Comparison of ENCODE assay signal across 21 mouse cellular contexts in the genomic region with DNA sequence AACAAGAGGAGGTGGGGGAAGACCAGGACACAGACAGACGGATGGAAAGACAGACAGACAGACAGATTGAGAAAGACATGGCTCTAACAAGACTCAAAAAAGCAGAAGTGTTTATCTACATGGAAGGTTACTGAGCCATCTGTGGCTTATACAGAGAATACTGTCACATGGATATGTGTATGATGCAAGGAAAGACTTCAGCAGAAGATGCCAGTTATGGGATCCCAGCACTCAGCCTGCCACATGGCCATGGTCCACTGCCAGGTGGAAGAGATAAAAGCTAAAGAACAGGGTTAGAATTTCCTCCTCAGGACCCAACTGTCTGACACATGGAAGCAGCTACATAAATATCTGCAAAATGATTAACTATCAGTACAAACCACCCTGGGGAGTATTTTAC.
DNase-seq lines count a peak whose midpoint lies in the region; ATAC-seq and TF ChIP-seq lines count a peak whose summit lies in the region.
"Had no signal": no experiment of that assay in that cellular context is flagged by ENCODE, and none has a peak within 500 bp of the region (broad histone marks: within the 10 kb centered on the region; RNA-seq: fewer than 3 reads in every experiment).

No protein-coding gene starts in this region.

- WGBS in macrophage (ENCODE audit: missing documents) = 0% methylated on average over 1 of the region's 1 CpGs
- WGBS in midbrain, embryonic 16.5 days = 96% methylated on average over 1 of the region's 1 CpGs

- no peak for TF ChIP-seq POLR2A in MEL (IDR thresholded peaks at IDR 0.05; ENCODE audit: control insufficient read depth in 1 of 2, insufficient read depth in 1 of 2, low read depth in 1 of 2, low read length in 2 of 2, poor library complexity in 1 of 2)

- no peaks in the 10 kb centered on the region for H3K27me3 ChIP-seq in MEL (ENCODE audit: control insufficient read depth in 1 of 2, insufficient read depth in 2 of 2, low read length in 2 of 2)
- H3K27me3 ChIP-seq in midbrain, embryonic 16.5 days (ENCODE audit: control insufficient read depth, insufficient read depth, low read depth, low read length) = no peaks in the 10 kb centered on the region
- H3K27me3 ChIP-seq: embryonic facial prominence, embryonic 15.5 days; forebrain, embryonic 12.5 days; hindbrain, embryonic 15.5 days; liver, embryonic 15.5 days had no signal

- intact Hi-C loops in left cerebral cortex, postnatal 14 days (cut with DNase I) = no loop called here

- no peak overlapping the region for H3K9ac ChIP-seq in MEL (ENCODE audit: control insufficient read depth, low read depth, low read length, poor library complexity, severe bottlenecking)
- H3K9ac ChIP-seq in midbrain, embryonic 16.5 days (ENCODE audit: low read depth, low read length) = no peak overlapping the region
- H3K9ac ChIP-seq: embryonic facial prominence, embryonic 15.5 days; forebrain, embryonic 12.5 days; hindbrain, embryonic 15.5 days; liver, embryonic 15.5 days had no signal

- peaks cover 13 to 17% of the 10 kb centered on the region in 2 experiments for H3K4me1 ChIP-seq in MEL (ENCODE audit: control insufficient read depth in 1 of 2, insufficient read depth in 2 of 2, low read length in 2 of 2)
- H3K4me1 ChIP-seq in midbrain, embryonic 16.5 days (ENCODE audit: control insufficient read depth, insufficient read depth, low read length) = peaks cover under 1% of the 10 kb centered on the region; the same call in 1 of the 2 replicates
- H3K4me1 ChIP-seq: hindbrain, embryonic 15.5 days; midbrain, embryonic 10.5 days had no signal

- H3K4me3 ChIP-seq in MEL (ENCODE audit: control insufficient read depth in 1 of 2, insufficient read depth in 1 of 2, low read depth in 2 of 2, low read length in 2 of 2) (no peak overlapping the region), macrophage (ENCODE audit: inconsistent target) (no peak overlapping the region)
- no peak overlapping the region for H3K4me3 ChIP-seq in midbrain, embryonic 16.5 days (ENCODE audit: low read depth, low read length)
- H3K4me3 ChIP-seq: embryonic facial prominence, embryonic 15.5 days; forebrain, embryonic 12.5 days; hindbrain, embryonic 15.5 days; left cerebral cortex, adult 2 months; liver, embryonic 15.5 days; midbrain, embryonic 10.5 days had no signal

- TF ChIP-seq RAD21 in MEL (IDR thresholded peaks at IDR 0.05; ENCODE audit: low read depth, low read length) = no peak

- TF ChIP-seq CTCF in MEL (IDR thresholded peaks at IDR 0.05 in 2 of 3, conservative IDR thresholded peaks at IDR 0.05 in 1 of 3; ENCODE audit: control insufficient read depth in 1 of 3, insufficient read depth in 1 of 3, low read depth in 2 of 3, low read length in 3 of 3, poor library complexity in 1 of 3, severe bottlenecking in 1 of 3) = no peak

- peak; percentile 74 to 86 for TF ChIP-seq EP300 in MEL (IDR thresholded peaks at IDR 0.05; ENCODE audit: low read depth in 1 of 2, low read length in 2 of 2)

- H3K27ac ChIP-seq in MEL (ENCODE audit: control insufficient read depth, low read depth, low read length) (peak overlapping the region; percentile 74), macrophage (peak overlapping the region; percentile 68)
- H3K27ac ChIP-seq in midbrain, embryonic 16.5 days (ENCODE audit: low read length) = no peak overlapping the region
- H3K27ac ChIP-seq: embryonic facial prominence, embryonic 15.5 days; forebrain, embryonic 12.5 days; hindbrain, embryonic 15.5 days; left cerebral cortex, adult 2 months; liver, embryonic 15.5 days; midbrain, embryonic 10.5 days had no signal

- H3K36me3 ChIP-seq in MEL (ENCODE audit: control insufficient read depth in 1 of 2, insufficient read depth in 2 of 2, low read length in 2 of 2) = peaks cover 24 to 32% of the 10 kb centered on the region in 2 experiments
- 0 out of 2 replicates have a peak, but pooled peaks cover 10% of the 10 kb centered on the region for H3K36me3 ChIP-seq in macrophage (ENCODE audit: inconsistent target)
- H3K36me3 ChIP-seq in midbrain, embryonic 16.5 days (ENCODE audit: control insufficient read depth, insufficient read depth, low read length) = 0 out of 2 replicates have a peak, but pooled peaks cover 2% of the 10 kb centered on the region

- H3K79me2 ChIP-seq in MEL (ENCODE audit: control insufficient read depth, insufficient read depth, low read length, poor library complexity) (peaks cover 17% of the 10 kb centered on the region), macrophage (ENCODE audit: inconsistent target) (peaks cover 67% of the 10 kb centered on the region)

- ATAC-seq in midbrain, embryonic 16.5 days = no peak
- ATAC-seq: intestine, embryonic 16.5 days had no signal

- H3K9me3 ChIP-seq in MEL (replicated peaks; ENCODE audit: insufficient read depth, low read length) = no peaks in the 10 kb centered on the region
- H3K9me3 ChIP-seq in midbrain, embryonic 16.5 days (replicated peaks; ENCODE audit: control insufficient read depth, low read length, poor library complexity, severe bottlenecking) = no peaks in the 10 kb centered on the region
- H3K9me3 ChIP-seq: embryonic facial prominence, embryonic 15.5 days; forebrain, embryonic 12.5 days; hindbrain, embryonic 15.5 days; liver, embryonic 15.5 days; midbrain, embryonic 10.5 days had no signal

- H3K4me2 ChIP-seq in midbrain, embryonic 16.5 days (ENCODE audit: low read length) = no peak overlapping the region
- H3K4me2 ChIP-seq: embryonic facial prominence, embryonic 15.5 days; forebrain, embryonic 12.5 days; heart, embryonic 11.5 days; hindbrain, embryonic 15.5 days; liver, embryonic 15.5 days had no signal

- DNase-seq in A20 (ENCODE audit: low read depth, low spot score) (peak; percentile 24), MEL (ENCODE audit: low read depth, low spot score) (peak; percentile 87)
- DNase-seq in cerebellum, postnatal 10 days = peak; percentile 49 to 63
- DNase-seq in left cerebral cortex, postnatal 14 days (ENCODE audit: low spot score in 2 of 2) = no peak
- no peak for DNase-seq in thymus, postnatal 10 days (ENCODE audit: low spot score in 2 of 2)
- no peak for DNase-seq in urinary bladder, postnatal 25 days (ENCODE audit: low spot score)
- DNase-seq: adrenal gland, postnatal 10 days; embryo, embryonic 11 days; heart, postnatal 14 days; lung, postnatal 10 days; right cerebral cortex, postnatal 14 days had no signal

TF ChIP-seq in MEL, 35 proteins besides CTCF, POLR2A, EP300 and RAD21:
- peak; percentile 92 for TF ChIP-seq SIN3A (IDR thresholded peaks at IDR 0.05; ENCODE audit: low read length)
- no peak for TF ChIP-seq CHD2 (IDR thresholded peaks at IDR 0.05; ENCODE audit: low read length)
- TF ChIP-seq MXI1 (IDR thresholded peaks at IDR 0.05; ENCODE audit: low read depth, low read length) = peak; percentile 97
- TF ChIP-seq TBP (IDR thresholded peaks at IDR 0.05; ENCODE audit: low read depth, low read length) = 0 out of 2 replicates have a peak, but pooled peaks have one; percentile 22
- no peak for TF ChIP-seq ZKSCAN1 (IDR thresholded peaks at IDR 0.05; ENCODE audit: low read depth, low read length)
- 0 out of 2 replicates have a peak, but pooled peaks have one; percentile 29 for TF ChIP-seq RCOR1 (IDR thresholded peaks at IDR 0.05; ENCODE audit: low read depth, low read length)
- TF ChIP-seq TCF12 (IDR thresholded peaks at IDR 0.05; ENCODE audit: low read depth, low read length) = peak; percentile 92
- peak; percentile 72 for TF ChIP-seq TAL1 (IDR thresholded peaks at IDR 0.05; ENCODE audit: low read length)
- peak; percentile 97 for TF ChIP-seq MYC (IDR thresholded peaks at IDR 0.05; ENCODE audit: low read depth, low read length)
- TF ChIP-seq MAFK (IDR thresholded peaks at IDR 0.05; ENCODE audit: borderline replicate concordance, low read depth, low read length) = no peak
- TF ChIP-seq MAX (IDR thresholded peaks at IDR 0.05; ENCODE audit: low read length) = peak; percentile 86
- peak; percentile 95 for TF ChIP-seq ETS1 (IDR thresholded peaks at IDR 0.05; ENCODE audit: low read depth, low read length)
- TF ChIP-seq MAZ (IDR thresholded peaks at IDR 0.05; ENCODE audit: low read depth, low read length) = no peak
- TF ChIP-seq GATA1 (IDR thresholded peaks at IDR 0.05; ENCODE audit: low read depth, low read length) = peak; percentile 82; the same call in 1 of the 2 replicates
- peak; percentile 70 for TF ChIP-seq USF1 (IDR thresholded peaks at IDR 0.05; ENCODE audit: low read depth, low read length)

Comparison
In these comparisons a context has a peak if more than half of its experiments do, and no peak if none do; other contexts are left out.
1. DNase-seq: peak in A20 (single experiment), MEL (single experiment) and cerebellum, postnatal 10 days (2 of 2); none in left cerebral cortex, postnatal 14 days (0 of 2), thymus, postnatal 10 days (0 of 2) and urinary bladder, postnatal 25 days (single experiment).